Mouse (Mus musculus): ENCODE measurements at regions not wholly inside any gene's neighbourhood (a gene's known extent, or its start where the extent isn't known, plus 50 kb on each side); places are given as distances from the start of the nearest gene placed in this dataset.

DNA sequence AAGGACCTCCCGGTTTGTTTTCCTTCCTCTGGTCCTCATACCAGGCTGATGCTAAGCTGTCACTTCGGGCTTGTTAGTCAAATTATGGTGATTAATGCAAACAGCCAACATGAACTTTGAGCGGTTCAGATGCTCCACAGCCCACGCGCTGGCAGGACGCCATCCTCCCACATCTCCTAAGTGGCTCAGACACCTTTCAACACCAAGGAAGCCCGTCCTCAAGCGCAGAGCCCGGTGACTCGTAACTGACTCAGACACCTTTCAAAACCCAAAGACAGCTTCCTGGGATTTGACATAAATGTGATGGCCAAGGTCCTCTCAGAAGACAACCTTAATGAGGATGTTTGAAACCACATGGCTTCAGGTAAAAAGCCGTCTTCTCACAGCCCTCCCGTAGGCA is 121.7 kb upstream of the Cmc1 start:
- H3K9me3 ChIP-seq, result no peaks in the 10 kb centered on the region
- no peak overlapping the region for H3K4me2 ChIP-seq (replicated peaks)
- H3K9ac ChIP-seq, result no peak overlapping the region
- no peak for ATAC-seq
- WGBS, result 71% methylated on average over 12 of the region's 12 CpGs
- no peaks in the 10 kb centered on the region for H3K36me3 ChIP-seq
- no peak overlapping the region for H3K27ac ChIP-seq
- H3K4me3 ChIP-seq (replicated peaks), result no peak overlapping the region
- H3K27me3 ChIP-seq (replicated peaks), result no peaks in the 10 kb centered on the region
- H3K4me1 ChIP-seq (replicated peaks), result no peaks in the 10 kb centered on the region

DNA sequence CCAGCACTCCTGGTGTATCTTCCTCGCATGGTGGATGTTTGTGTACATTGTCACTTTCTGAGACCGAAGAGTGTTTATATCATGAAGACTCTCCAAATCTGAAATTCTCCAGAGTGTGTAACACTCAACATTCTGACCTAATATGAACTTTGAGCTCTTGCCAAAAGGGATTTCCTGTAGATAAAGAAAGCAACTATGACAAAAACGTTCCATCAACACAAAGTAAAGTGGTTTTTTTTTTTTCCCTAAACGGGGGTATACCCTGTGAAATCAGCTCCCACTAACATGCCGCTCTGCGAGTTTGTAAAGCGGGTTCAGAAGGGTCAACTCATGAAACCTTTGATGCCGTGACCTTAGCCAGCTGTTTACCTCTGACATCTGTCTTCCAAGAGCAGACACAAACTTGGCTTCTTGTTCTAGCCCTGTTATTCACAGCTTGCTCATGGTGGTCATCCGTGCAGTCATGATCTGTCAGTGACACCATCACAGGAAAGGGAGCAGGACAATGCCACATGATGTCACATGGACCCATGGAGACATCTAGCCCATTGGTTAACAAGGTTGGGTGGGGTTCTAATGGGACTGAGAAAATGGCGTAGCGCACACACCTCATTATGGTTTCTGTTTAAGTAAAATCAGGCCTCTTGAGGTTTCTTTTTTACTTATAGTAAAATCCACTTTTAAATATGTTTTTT is 122.9 kb upstream of the Cmc1 start:
- Histone ChIP-seq H3K27ac (no peak overlapping the region), H3K4me3 (replicated peaks) (no peak overlapping the region), H3K9me3 (no peaks in the 10 kb centered on the region), H3K4me1 (replicated peaks) (no peaks in the 10 kb centered on the region), H3K4me2 (replicated peaks) (no peak overlapping the region), H3K36me3 (no peaks in the 10 kb centered on the region), H3K27me3 (replicated peaks) (no peaks in the 10 kb centered on the region), H3K9ac (no peak overlapping the region)
- ATAC-seq, result no peak
- WGBS, result 53% methylated on average over 11 of the region's 11 CpGs

DNA sequence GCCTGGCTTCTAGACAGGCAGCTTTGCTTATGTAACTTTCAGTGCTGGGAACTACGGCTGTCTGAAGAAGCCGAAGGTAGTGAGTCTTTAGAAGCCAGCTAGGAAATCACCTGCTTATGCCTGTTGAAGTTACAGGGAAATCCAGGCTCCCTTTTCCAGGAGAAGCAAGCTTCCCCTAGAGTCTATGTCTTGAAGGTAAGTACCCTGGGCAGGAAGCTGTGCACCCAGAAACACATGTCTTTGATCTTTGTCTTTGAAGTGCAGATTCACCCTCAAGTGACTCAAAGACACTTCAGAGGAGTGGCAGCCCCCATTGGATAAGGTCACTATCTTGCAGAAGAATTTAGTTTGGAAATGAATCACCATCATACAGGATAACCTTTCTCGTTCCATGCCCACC is 135.5 kb upstream of the Cmc1 start:
- H3K4me2 ChIP-seq (replicated peaks), result no peak overlapping the region
- H3K27me3 ChIP-seq (replicated peaks), result no peaks in the 10 kb centered on the region
- no peak overlapping the region for H3K9ac ChIP-seq
- H3K9me3 ChIP-seq, result no peaks in the 10 kb centered on the region
- 64% methylated on average over 3 of the region's 3 CpGs for WGBS
- no peaks in the 10 kb centered on the region for H3K4me1 ChIP-seq (replicated peaks)
- no peak overlapping the region for H3K4me3 ChIP-seq (replicated peaks)
- no peak for ATAC-seq
- no peaks in the 10 kb centered on the region for H3K36me3 ChIP-seq
- no peak overlapping the region for H3K27ac ChIP-seq

DNA sequence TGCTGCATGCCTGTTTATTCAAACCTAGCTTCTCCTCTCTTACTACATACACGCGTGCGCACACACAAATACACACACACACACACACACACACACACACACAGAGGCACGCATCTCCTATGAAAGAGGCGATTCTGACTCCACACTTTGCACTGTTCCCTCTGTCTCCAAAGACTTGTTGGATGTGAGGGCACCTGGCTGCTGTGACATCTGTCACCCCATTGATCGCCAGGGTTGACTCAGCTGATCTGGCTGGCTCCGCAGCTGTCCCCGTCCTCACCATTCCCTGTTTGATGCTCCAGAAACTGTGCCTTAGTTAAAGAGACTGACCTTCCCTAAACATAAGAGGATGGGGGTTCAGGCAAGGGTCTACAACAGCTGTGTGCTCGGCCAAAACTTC is 137.6 kb upstream of the Cmc1 start:
- no peak overlapping the region for H3K4me2 ChIP-seq (replicated peaks)
- WGBS, result 82% methylated on average over 9 of the region's 9 CpGs
- ATAC-seq, result no peak
- no peaks in the 10 kb centered on the region for H3K9me3 ChIP-seq
- no peak overlapping the region for H3K27ac ChIP-seq
- H3K4me3 ChIP-seq (replicated peaks), result no peak overlapping the region
- H3K9ac ChIP-seq, result no peak overlapping the region
- H3K4me1 ChIP-seq (replicated peaks), result no peaks in the 10 kb centered on the region
- H3K36me3 ChIP-seq, result no peaks in the 10 kb centered on the region
- no peaks in the 10 kb centered on the region for H3K27me3 ChIP-seq (replicated peaks)

DNA sequence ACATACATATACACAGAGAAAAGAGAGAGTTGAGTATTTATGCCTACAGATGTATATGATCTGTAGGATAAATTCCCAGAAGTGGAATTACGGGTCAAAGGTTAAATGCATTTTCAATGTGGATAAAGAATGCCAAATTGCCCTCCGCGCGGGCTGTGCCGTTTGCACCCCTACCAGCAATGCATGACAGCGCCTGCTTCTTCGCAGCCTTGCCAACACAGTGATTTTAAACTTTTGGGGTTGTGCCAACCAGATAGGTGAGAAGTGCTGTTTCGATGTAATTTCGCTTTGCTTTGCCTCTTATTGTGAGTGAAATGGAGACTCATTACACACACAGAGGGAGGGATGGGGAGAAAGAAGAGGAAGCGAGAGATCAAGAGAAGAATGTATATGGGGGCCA is 142.9 kb upstream of the Cmc1 start:
- no peaks in the 10 kb centered on the region for H3K9me3 ChIP-seq
- H3K4me2 ChIP-seq (replicated peaks), result no peak overlapping the region
- no peak for ATAC-seq
- no peaks in the 10 kb centered on the region for H3K27me3 ChIP-seq (replicated peaks)
- no peaks in the 10 kb centered on the region for H3K36me3 ChIP-seq
- no peak overlapping the region for H3K27ac ChIP-seq
- H3K9ac ChIP-seq, result no peak overlapping the region
- no peaks in the 10 kb centered on the region for H3K4me1 ChIP-seq (replicated peaks)
- H3K4me3 ChIP-seq (replicated peaks), result no peak overlapping the region
- 85% methylated on average over 10 of the region's 10 CpGs for WGBS

DNA sequence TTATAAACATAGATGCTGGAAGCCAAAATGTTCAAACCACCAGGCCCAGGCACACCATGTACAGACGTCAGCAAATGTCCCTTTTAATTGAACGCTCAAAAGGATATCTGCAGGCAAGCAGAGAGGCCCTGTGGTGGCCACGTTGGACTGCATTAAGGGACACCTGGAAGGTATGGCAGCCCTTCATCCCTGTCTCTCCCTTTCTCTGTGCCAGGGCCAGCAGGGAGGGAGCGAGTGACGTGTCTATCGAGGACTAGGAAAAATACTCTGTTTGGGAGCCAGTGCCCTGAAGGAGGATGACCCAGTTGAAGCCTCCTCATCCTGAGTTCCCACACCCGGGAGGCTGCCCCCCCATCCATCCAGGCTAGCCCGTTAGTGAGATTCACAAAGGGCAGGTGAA is 144.0 kb upstream of the Cmc1 start:
- no peak for ATAC-seq
- Histone ChIP-seq H3K9ac (no peak overlapping the region), H3K27me3 (replicated peaks) (no peaks in the 10 kb centered on the region), H3K9me3 (no peaks in the 10 kb centered on the region), H3K36me3 (no peaks in the 10 kb centered on the region), H3K27ac (no peak overlapping the region), H3K4me3 (replicated peaks) (no peak overlapping the region), H3K4me1 (replicated peaks) (no peaks in the 10 kb centered on the region), H3K4me2 (replicated peaks) (no peak overlapping the region)
- 72% methylated on average over 8 of the region's 8 CpGs for WGBS

DNA sequence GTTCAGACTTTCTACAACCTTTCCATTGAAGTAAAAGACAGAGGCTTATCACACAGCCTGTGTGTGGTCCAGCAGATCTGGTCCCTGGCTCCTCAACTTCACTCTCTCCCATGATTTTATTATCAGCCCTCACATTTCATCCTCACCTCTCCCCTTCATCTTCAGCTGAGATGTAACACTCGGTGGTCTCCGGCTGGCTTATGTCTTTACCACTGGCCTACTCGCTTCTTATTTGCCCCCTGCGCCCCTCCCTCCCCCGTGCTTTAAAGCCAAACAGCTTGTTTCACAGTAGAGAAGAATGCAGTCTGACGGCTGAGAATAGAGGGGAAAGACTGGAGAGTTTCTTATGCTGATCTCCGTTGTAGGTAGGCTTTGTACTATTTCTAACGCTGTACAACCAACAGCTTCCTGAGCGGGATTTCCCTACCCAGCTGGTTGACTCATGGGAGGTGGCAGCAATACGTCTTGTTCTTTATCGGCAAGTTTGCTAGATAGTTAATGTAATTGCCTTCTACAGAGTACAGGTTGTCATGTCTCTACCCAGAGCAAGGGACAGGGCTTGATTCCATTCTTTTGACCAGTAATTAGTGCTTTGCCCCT is 152.9 kb upstream of the Cmc1 start:
- no peaks in the 10 kb centered on the region for H3K36me3 ChIP-seq
- no peaks in the 10 kb centered on the region for H3K27me3 ChIP-seq (replicated peaks)
- WGBS, result 66% methylated on average over 11 of the region's 11 CpGs
- ATAC-seq, result no peak
- H3K9me3 ChIP-seq, result no peaks in the 10 kb centered on the region
- H3K27ac ChIP-seq, result no peak overlapping the region
- H3K4me1 ChIP-seq (replicated peaks), result no peaks in the 10 kb centered on the region
- no peak overlapping the region for H3K4me3 ChIP-seq (replicated peaks)
- no peak overlapping the region for H3K9ac ChIP-seq
- no peak overlapping the region for H3K4me2 ChIP-seq (replicated peaks)

DNA sequence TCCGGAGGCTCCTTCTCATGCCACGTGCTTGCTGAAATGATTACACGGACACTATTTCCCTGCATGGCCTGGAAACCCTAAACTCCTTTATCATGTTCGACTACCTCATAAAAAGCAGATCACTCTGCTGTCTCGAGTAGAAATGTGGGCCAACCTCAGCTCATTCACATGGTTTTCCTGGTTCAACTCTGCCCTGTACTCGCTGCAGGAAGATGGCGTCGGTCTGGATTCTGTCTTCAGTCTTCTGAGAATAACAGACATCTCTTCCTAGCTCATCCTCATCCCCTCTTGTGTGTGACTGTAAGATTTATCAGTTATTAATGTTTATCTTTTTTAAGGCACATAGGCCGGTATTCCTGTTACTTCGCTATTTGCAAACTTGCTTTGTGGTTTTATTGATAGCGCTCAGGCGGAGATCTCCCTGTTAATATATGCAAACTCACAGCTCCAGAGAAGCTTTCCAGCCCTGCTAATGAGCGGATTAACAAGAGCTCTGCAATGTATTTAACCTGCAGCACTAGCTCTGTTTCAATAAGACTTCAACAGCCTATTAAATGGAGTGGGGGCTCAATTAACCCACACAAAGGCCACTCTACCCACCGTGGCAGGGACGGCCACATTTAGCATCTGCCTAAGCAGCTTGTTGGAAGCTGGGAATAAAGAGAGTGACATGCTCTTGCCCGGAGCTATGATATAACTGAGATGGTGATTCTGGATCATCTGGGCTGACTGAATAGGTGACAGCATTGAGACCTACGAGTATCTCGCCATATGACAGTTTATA is 159.5 kb upstream of the Eomes start:
- H3K4me2 ChIP-seq (replicated peaks), result no peak overlapping the region
- no peak for ATAC-seq
- H3K36me3 ChIP-seq, result no peaks in the 10 kb centered on the region
- no peak overlapping the region for H3K9ac ChIP-seq
- 84% methylated on average over 18 of the region's 18 CpGs for WGBS
- no peak overlapping the region for H3K4me3 ChIP-seq (replicated peaks)
- no peaks in the 10 kb centered on the region for H3K9me3 ChIP-seq
- H3K27me3 ChIP-seq (replicated peaks), result no peaks in the 10 kb centered on the region
- no peaks in the 10 kb centered on the region for H3K4me1 ChIP-seq (replicated peaks)
- H3K27ac ChIP-seq, result no peak overlapping the region

DNA sequence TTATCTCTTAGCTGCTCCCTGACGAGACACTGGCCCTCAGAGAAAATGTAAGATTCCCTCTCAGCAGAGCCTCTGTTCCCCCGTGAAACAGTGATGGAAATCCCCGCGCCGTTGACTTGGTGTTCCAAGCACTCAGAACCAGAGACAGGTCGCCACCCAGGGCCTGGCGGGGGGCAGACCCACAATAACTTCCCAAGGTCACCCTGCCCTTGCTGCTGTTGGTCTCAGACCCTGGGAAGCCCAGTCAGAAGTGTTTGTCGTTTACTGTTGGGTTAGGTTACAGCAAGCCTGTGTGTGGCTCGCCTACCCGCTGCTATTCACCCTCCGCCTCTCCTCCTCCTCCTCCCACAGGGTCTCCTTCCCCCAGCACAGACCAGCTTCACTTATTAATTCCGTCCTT is 154.2 kb upstream of the Eomes start:
- H3K9me3 ChIP-seq, result no peaks in the 10 kb centered on the region
- H3K4me1 ChIP-seq (replicated peaks), result no peaks in the 10 kb centered on the region
- no peak for ATAC-seq
- H3K27me3 ChIP-seq (replicated peaks), result no peaks in the 10 kb centered on the region
- no peak overlapping the region for H3K4me3 ChIP-seq (replicated peaks)
- H3K4me2 ChIP-seq (replicated peaks), result no peak overlapping the region
- H3K36me3 ChIP-seq, result no peaks in the 10 kb centered on the region
- WGBS, result 49% methylated on average over 12 of the region's 12 CpGs
- H3K27ac ChIP-seq, result no peak overlapping the region
- H3K9ac ChIP-seq, result no peak overlapping the region

DNA sequence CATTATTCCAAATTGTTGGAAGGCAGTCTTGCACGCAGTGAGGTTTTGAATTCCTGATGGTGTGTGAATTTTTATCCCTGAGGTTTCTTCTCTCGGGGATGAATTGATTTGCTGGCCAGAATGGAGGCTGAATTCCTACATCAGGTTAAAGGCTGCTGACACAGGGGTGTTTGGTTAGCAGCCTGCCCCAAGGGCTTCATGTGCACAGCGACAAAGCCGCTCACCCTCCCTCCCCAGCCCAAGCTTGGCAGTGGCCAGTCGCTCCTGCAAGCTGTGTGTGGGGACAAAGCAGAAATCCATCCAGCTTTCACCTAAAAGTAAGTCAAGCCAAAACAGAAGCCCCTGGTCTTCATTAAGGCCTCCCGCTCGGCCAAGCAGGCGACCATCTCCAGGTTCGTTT is 151.4 kb upstream of the Eomes start:
- 79% methylated on average over 9 of the region's 9 CpGs for WGBS
- no peak for ATAC-seq
- Histone ChIP-seq H3K4me2 (replicated peaks) (no peak overlapping the region), H3K9me3 (no peaks in the 10 kb centered on the region), H3K9ac (no peak overlapping the region), H3K27me3 (replicated peaks) (no peaks in the 10 kb centered on the region), H3K36me3 (no peaks in the 10 kb centered on the region), H3K27ac (no peak overlapping the region), H3K4me1 (replicated peaks) (no peaks in the 10 kb centered on the region), H3K4me3 (replicated peaks) (no peak overlapping the region)

DNA sequence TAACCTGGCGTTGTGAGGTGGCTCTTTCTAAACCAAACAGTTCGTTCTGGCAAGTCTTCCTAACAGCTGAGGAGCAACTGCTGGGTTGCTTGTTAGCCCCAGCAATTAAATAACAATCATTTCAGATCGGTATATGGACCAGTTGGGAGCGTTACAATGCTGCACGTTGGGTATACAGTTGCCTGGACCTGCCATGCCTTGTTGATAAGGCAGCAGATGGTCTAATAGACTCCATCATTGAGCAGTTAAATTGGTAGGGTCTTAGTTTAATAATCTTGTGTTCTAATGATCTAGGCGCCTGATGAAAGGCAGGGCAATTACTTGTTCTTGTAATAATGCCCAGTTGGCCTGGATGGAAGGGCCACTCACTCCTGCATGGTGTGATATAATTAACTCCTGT is 150.1 kb upstream of the Eomes start:
- Histone ChIP-seq H3K36me3 (no peaks in the 10 kb centered on the region), H3K9me3 (no peaks in the 10 kb centered on the region), H3K4me3 (replicated peaks) (no peak overlapping the region), H3K27me3 (replicated peaks) (no peaks in the 10 kb centered on the region), H3K9ac (no peak overlapping the region), H3K4me1 (replicated peaks) (no peaks in the 10 kb centered on the region), H3K27ac (no peak overlapping the region), H3K4me2 (replicated peaks) (no peak overlapping the region)
- ATAC-seq, result no peak
- 90% methylated on average over 6 of the region's 6 CpGs for WGBS

DNA sequence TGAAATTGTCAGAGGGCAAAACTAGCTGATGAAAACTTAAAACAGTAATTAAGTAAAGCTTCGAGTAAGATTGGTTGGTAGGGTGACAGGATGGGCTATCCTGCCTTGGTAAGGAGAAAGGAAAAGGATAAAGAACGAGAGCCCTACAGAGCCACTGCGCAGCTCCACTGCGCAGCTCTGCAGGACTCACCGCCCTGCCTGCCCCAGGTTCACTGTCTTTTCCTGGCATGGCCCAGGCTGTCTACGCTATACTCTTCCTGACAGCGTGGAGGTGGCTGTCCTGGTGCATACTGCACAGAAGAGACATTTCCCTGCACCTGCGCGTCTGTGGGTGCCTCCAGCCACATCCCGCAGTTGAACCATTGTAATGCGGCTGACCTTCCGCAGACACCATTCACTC is 136.6 kb upstream of the Eomes start:
- Histone ChIP-seq H3K9me3 (no peaks in the 10 kb centered on the region), H3K36me3 (no peaks in the 10 kb centered on the region), H3K4me3 (replicated peaks) (peak overlapping the region; percentile 20), H3K4me1 (replicated peaks) (no peaks in the 10 kb centered on the region), H3K27me3 (replicated peaks) (no peaks in the 10 kb centered on the region), H3K27ac (no peak overlapping the region), H3K9ac (no peak overlapping the region), H3K4me2 (replicated peaks) (peak overlapping the region; percentile 54)
- ATAC-seq, result no peak
- 45% methylated on average over 12 of the region's 12 CpGs for WGBS

DNA sequence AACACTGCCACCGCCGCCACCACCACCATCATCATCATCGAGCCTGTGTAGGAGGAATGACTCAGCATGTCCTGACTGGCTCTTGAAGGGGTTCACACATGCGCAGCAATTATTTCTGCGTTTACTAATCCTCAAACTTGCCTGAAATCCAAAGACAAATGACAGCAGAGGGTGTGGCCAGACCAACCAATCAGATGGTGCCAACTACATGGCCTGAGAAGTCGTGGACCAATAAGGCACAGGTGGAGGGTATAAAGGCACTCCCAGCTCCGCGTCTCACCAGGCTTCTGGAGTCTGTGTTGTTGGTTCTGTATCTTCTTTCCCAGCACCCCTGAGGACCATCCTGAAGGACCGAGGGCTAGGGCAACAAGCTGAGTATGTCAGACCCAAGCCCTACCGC is 123.1 kb upstream of the Eomes start:
- 96% methylated on average over 10 of the region's 10 CpGs for WGBS
- H3K9me3 ChIP-seq, result no peaks in the 10 kb centered on the region
- no peak overlapping the region for H3K27ac ChIP-seq
- H3K4me3 ChIP-seq (replicated peaks), result no peak overlapping the region
- H3K36me3 ChIP-seq, result no peaks in the 10 kb centered on the region
- H3K27me3 ChIP-seq (replicated peaks), result no peaks in the 10 kb centered on the region
- no peak overlapping the region for H3K4me2 ChIP-seq (replicated peaks)
- no peaks in the 10 kb centered on the region for H3K4me1 ChIP-seq (replicated peaks)
- no peak for ATAC-seq
- no peak overlapping the region for H3K9ac ChIP-seq
